Comparison of ENCODE assay signal across 12 mouse cellular contexts in the genomic region with DNA sequence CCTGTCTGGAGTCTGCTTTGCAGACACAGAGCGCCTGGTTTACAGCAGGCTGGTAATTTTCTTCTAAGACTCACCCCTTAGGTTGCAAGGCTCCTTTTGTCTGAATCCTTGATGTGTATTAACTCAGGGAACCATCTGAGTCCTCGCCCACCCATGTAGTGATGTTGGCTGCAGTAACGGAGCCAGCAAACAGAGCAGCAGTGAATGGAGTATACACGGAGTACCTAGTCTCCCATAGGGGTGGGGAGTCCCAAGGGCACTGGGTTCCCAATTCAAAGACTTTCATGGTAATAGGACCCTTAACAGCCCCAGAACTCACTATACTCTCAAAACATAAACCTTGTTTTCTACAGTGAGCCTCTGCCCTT.
DNase-seq lines count a peak whose midpoint lies in the region; ATAC-seq lines count a peak whose summit lies in the region.
"Had no signal": no experiment of that assay in that cellular context is flagged by ENCODE, and none has a peak within 500 bp of the region (broad histone marks: within the 10 kb centered on the region; RNA-seq: fewer than 3 reads in every experiment).

No protein-coding gene starts in this region.

- peaks cover 56% of the 10 kb centered on the region for H3K27me3 ChIP-seq in heart, embryonic 15.5 days
- peaks cover 9% of the 10 kb centered on the region for H3K27me3 ChIP-seq in heart, embryonic 11.5 days (ENCODE audit: control insufficient read depth, insufficient read depth, low read length)
- peaks cover 10% of the 10 kb centered on the region for H3K27me3 ChIP-seq in midbrain, embryonic 14.5 days (ENCODE audit: control insufficient read depth, insufficient read depth, low read length)
- H3K27me3 ChIP-seq in midbrain, embryonic 11.5 days (ENCODE audit: control insufficient read depth, insufficient read depth, low read length) = no peaks in the 10 kb centered on the region; the same call in 1 of the 2 replicates
- H3K27me3 ChIP-seq in forebrain, embryonic 15.5 days = peaks cover 9% of the 10 kb centered on the region; the same call in 1 of the 2 replicates
- no peaks in the 10 kb centered on the region; the same call in 1 of the 2 replicates for H3K27me3 ChIP-seq in stomach, embryonic 16.5 days (ENCODE audit: control insufficient read depth, insufficient read depth, low read length)
- H3K27me3 ChIP-seq: neural tube, embryonic 12.5 days had no signal

- H3K9ac ChIP-seq in heart, embryonic 15.5 days = no peak overlapping the region
- H3K9ac ChIP-seq in heart, embryonic 11.5 days (ENCODE audit: low read depth, low read length) = no peak overlapping the region
- H3K9ac ChIP-seq in midbrain, embryonic 14.5 days (replicated peaks; ENCODE audit: low read length) = no peak overlapping the region
- no peak overlapping the region for H3K9ac ChIP-seq in midbrain, embryonic 11.5 days (ENCODE audit: low read length)
- H3K9ac ChIP-seq in forebrain, embryonic 15.5 days (replicated peaks) = no peak overlapping the region
- no peak overlapping the region for H3K9ac ChIP-seq in stomach, embryonic 16.5 days (ENCODE audit: low read length)
- H3K9ac ChIP-seq: hindbrain, embryonic 13.5 days; neural tube, embryonic 12.5 days had no signal

- peak overlapping the region; percentile 40 for H3K27ac ChIP-seq in heart, embryonic 15.5 days
- H3K27ac ChIP-seq in heart, embryonic 11.5 days (ENCODE audit: low read depth, low read length) = no peak overlapping the region
- H3K27ac ChIP-seq in midbrain, embryonic 14.5 days (replicated peaks; ENCODE audit: low read depth, low read length) = no peak overlapping the region
- no peak overlapping the region for H3K27ac ChIP-seq in midbrain, embryonic 11.5 days (ENCODE audit: low read depth, low read length)
- H3K27ac ChIP-seq in forebrain, embryonic 15.5 days (replicated peaks) = no peak overlapping the region; the same call in 1 of the 2 replicates
- H3K27ac ChIP-seq in stomach, embryonic 16.5 days (ENCODE audit: low read length) = no peak overlapping the region
- H3K27ac ChIP-seq: hindbrain, embryonic 13.5 days; left cerebral cortex, adult 2 months; neural tube, embryonic 12.5 days had no signal

- no peak for DNase-seq in midbrain, embryonic 14.5 days
- no peak for DNase-seq in midbrain, embryonic 11.5 days (ENCODE audit: low spot score, missing footprints)
- DNase-seq in adrenal gland, postnatal 25 days = no peak
- DNase-seq: gastrocnemius, postnatal 36 days; spleen, adult 18-20 months had no signal

- 0 out of 2 replicates have a peak, but pooled peaks have one; percentile 2 for ATAC-seq in heart, embryonic 15.5 days (replicated peaks; ENCODE audit: insufficient number of reproducible peaks, insufficient read depth, low FRiP score, low read depth)
- no peak for ATAC-seq in heart, embryonic 11.5 days (replicated peaks; ENCODE audit: insufficient number of reproducible peaks, low FRiP score, low TSS enrichment)
- ATAC-seq in midbrain, embryonic 14.5 days (ENCODE audit: low FRiP score, low TSS enrichment) = 0 out of 2 replicates have a peak, but pooled peaks have one; percentile 9
- ATAC-seq in midbrain, embryonic 11.5 days (ENCODE audit: low FRiP score) = no peak
- peak; percentile 56; the same call in 1 of the 2 replicates for ATAC-seq in forebrain, embryonic 15.5 days (replicated peaks)
- peak; percentile 16; the same call in 1 of the 2 replicates for ATAC-seq in stomach, embryonic 16.5 days (ENCODE audit: insufficient read depth, low FRiP score)

- H3K36me3 ChIP-seq in heart, embryonic 15.5 days = no peaks in the 10 kb centered on the region
- H3K36me3 ChIP-seq in heart, embryonic 11.5 days (ENCODE audit: control insufficient read depth, insufficient read depth, low read length) = no peaks in the 10 kb centered on the region
- no peaks in the 10 kb centered on the region for H3K36me3 ChIP-seq in midbrain, embryonic 14.5 days (ENCODE audit: control insufficient read depth, insufficient read depth, low read length)
- no peaks in the 10 kb centered on the region for H3K36me3 ChIP-seq in midbrain, embryonic 11.5 days (ENCODE audit: control insufficient read depth, insufficient read depth, low read length)
- no peaks in the 10 kb centered on the region for H3K36me3 ChIP-seq in forebrain, embryonic 15.5 days
- H3K36me3 ChIP-seq in stomach, embryonic 16.5 days (ENCODE audit: control insufficient read depth, insufficient read depth, low read length) = no peaks in the 10 kb centered on the region
- H3K36me3 ChIP-seq: hindbrain, embryonic 13.5 days; neural tube, embryonic 12.5 days had no signal

- 50% methylated on average over 4 of the region's 4 CpGs for WGBS in heart, embryonic 15.5 days
- 84% methylated on average over 4 of the region's 4 CpGs for WGBS in heart, embryonic 11.5 days (ENCODE audit: insufficient replicate concordance)
- WGBS in midbrain, embryonic 14.5 days = 45% methylated on average over 4 of the region's 4 CpGs
- 93% methylated on average over 4 of the region's 4 CpGs for WGBS in midbrain, embryonic 11.5 days
- WGBS in forebrain, embryonic 15.5 days = 21% methylated on average over 4 of the region's 4 CpGs
- 64% methylated on average over 4 of the region's 4 CpGs for WGBS in stomach, embryonic 16.5 days

- no peaks in the 10 kb centered on the region for H3K9me3 ChIP-seq in heart, embryonic 15.5 days (replicated peaks)
- H3K9me3 ChIP-seq in heart, embryonic 11.5 days (replicated peaks; ENCODE audit: control insufficient read depth, low read length) = no peaks in the 10 kb centered on the region
- no peaks in the 10 kb centered on the region for H3K9me3 ChIP-seq in midbrain, embryonic 14.5 days (ENCODE audit: control insufficient read depth, low read length)
- H3K9me3 ChIP-seq in midbrain, embryonic 11.5 days (ENCODE audit: control insufficient read depth, low read length) = no peaks in the 10 kb centered on the region
- no peaks in the 10 kb centered on the region for H3K9me3 ChIP-seq in forebrain, embryonic 15.5 days
- no peaks in the 10 kb centered on the region for H3K9me3 ChIP-seq in stomach, embryonic 16.5 days (replicated peaks; ENCODE audit: control insufficient read depth, low read length)
- H3K9me3 ChIP-seq: hindbrain, embryonic 13.5 days; neural tube, embryonic 12.5 days had no signal

- no peak overlapping the region for H3K4me3 ChIP-seq in heart, embryonic 15.5 days
- H3K4me3 ChIP-seq in heart, embryonic 11.5 days (ENCODE audit: low read depth, low read length) = no peak overlapping the region
- H3K4me3 ChIP-seq in midbrain, embryonic 14.5 days (replicated peaks; ENCODE audit: low read depth, low read length) = no peak overlapping the region
- no peak overlapping the region for H3K4me3 ChIP-seq in midbrain, embryonic 11.5 days (ENCODE audit: low read depth, low read length)
- no peak overlapping the region for H3K4me3 ChIP-seq in forebrain, embryonic 15.5 days
- H3K4me3 ChIP-seq in stomach, embryonic 16.5 days (replicated peaks; ENCODE audit: low read length) = no peak overlapping the region
- H3K4me3 ChIP-seq: hindbrain, embryonic 13.5 days; left cerebral cortex, adult 2 months; neural tube, embryonic 12.5 days had no signal

- no peak overlapping the region for H3K4me2 ChIP-seq in heart, embryonic 15.5 days
- no peak overlapping the region for H3K4me2 ChIP-seq in heart, embryonic 11.5 days
- H3K4me2 ChIP-seq in midbrain, embryonic 14.5 days (ENCODE audit: low read length) = no peak overlapping the region
- H3K4me2 ChIP-seq in midbrain, embryonic 11.5 days = no peak overlapping the region
- peak overlapping the region; percentile 8; the same call in 1 of the 2 replicates for H3K4me2 ChIP-seq in forebrain, embryonic 15.5 days (replicated peaks)
- no peak overlapping the region for H3K4me2 ChIP-seq in stomach, embryonic 16.5 days (ENCODE audit: low read depth, low read length)
- H3K4me2 ChIP-seq: hindbrain, embryonic 13.5 days; neural tube, embryonic 12.5 days had no signal

- H3K4me1 ChIP-seq in heart, embryonic 15.5 days (replicated peaks) = peaks cover 37% of the 10 kb centered on the region
- H3K4me1 ChIP-seq in heart, embryonic 11.5 days (ENCODE audit: control insufficient read depth, insufficient read depth, low read length) = peaks cover 13% of the 10 kb centered on the region
- H3K4me1 ChIP-seq in midbrain, embryonic 14.5 days (ENCODE audit: control insufficient read depth, insufficient read depth, low read length) = peaks cover 26% of the 10 kb centered on the region
- H3K4me1 ChIP-seq in midbrain, embryonic 11.5 days (ENCODE audit: control insufficient read depth, insufficient read depth, low read length) = peaks cover 10% of the 10 kb centered on the region
- H3K4me1 ChIP-seq in forebrain, embryonic 15.5 days = peaks cover 29% of the 10 kb centered on the region
- no peaks in the 10 kb centered on the region for H3K4me1 ChIP-seq in stomach, embryonic 16.5 days (ENCODE audit: control insufficient read depth, insufficient read depth, low read length)

Comparison
In these comparisons a context has a peak if more than half of its experiments do, and no peak if none do; other contexts are left out.
1. ATAC-seq: peak in heart, embryonic 15.5 days (single experiment), midbrain, embryonic 14.5 days (single experiment), forebrain, embryonic 15.5 days (single experiment) and stomach, embryonic 16.5 days (single experiment); none in heart, embryonic 11.5 days (single experiment) and midbrain, embryonic 11.5 days (single experiment).